Mouse (Mus musculus) lung, adult 2 months (tissue): Measurements from ENCODE around the gene Vash2. TPM values are rescaled to one million over a fixed set of nuclear protein-coding genes. Genes with fewer than 3 reads are reported as not detected.

Source experiments
- DNase-seq: peaks from one replicate; pipeline ENCODE4 v3.0.0; 2022
- H3K4me1 ChIP-seq: fragments of 200-500 bp; 2 replicates; pipeline ENCODE4 v1.6.1; 2011; ENCODE audit warnings: low read length; ENCODE audit not compliant: control insufficient read depth, insufficient read depth
- H3K4me3 ChIP-seq: fragments of 200-500 bp; replicated peaks from 2 replicates; pipeline ENCODE3; 2011; ENCODE audit warnings: low read depth, mild to moderate bottlenecking, control low read depth, low read length; ENCODE audit errors: extremely low read depth
- CTCF ChIP-seq: fragments of 200-500 bp; IDR thresholded peaks from 2 replicates; pipeline ENCODE4 v1.5.1; 2011; ENCODE audit warnings: mild to moderate bottlenecking, low read length, control low read depth; ENCODE audit not compliant: insufficient read depth
- POLR2A ChIP-seq: fragments of 200-500 bp; IDR thresholded peaks from 2 replicates; pipeline ENCODE4 v1.6.1; 2011; ENCODE audit warnings: low read depth, mild to moderate bottlenecking, control low read depth, low read length, borderline replicate concordance; ENCODE audit errors: extremely low read depth
- WGBS: fragments of 180-500 bp; shearing (Covaris S2); methylation state at CpG from one replicate; pipeline ENCODE4 v1.1.7; 2018; 5-methylcytosine and 5-hydroxymethylcytosine counted together
- polyA plus RNA-seq: library from polyadenylated mRNA; depleted of rRNA; stranded (reverse); fragments of >200 nt; gene quantifications from 2 replicates; pipeline ENCODE4 v1.2.3, GENCODE M21; 2012; rRNA removed

Vash2 gene
- polyA plus RNA-seq, 1 experiment, result 1.5 TPM

GRCm38 (mm10) chr1:190911415-190912123 is 67.5 kb downstream of the Vash2 start, which contains the start of gene Rps6kc1:
Rps6kc1 (minus strand) TSS chr1:190911770.
- Histone ChIP-seq H3K4me3 (peak within 1 kb of the TSS; percentile 91), H3K4me1 (peaks cover 5% of the 10 kb centered on the region; the same call in 1 of the 2 replicates)
- WGBS, result under 1% methylated on average over 47 of the region's 47 CpGs
- TF ChIP-seq POLR2A (peak; percentile 96), CTCF (no peak)
- DNase-seq, result peak; percentile 84

GRCm38 (mm10) chr1:190910836-190911235 is 68.3 kb downstream of the Vash2 start:
- Histone ChIP-seq H3K4me3 (peak overlapping the region; percentile 91), H3K4me1 (peaks cover 5% of the 10 kb centered on the region; the same call in 1 of the 2 replicates)
- no peak for TF ChIP-seq CTCF
- TF ChIP-seq POLR2A, result no peak
- WGBS, result 39% methylated on average over 6 of the region's 6 CpGs
- DNase-seq, result no peak

- Histone ChIP-seq H3K4me3 (no peak overlapping the region), H3K4me1 (peaks cover 2% of the 10 kb centered on the region; the same call in 1 of the 2 replicates)
- 73% methylated on average over 16 of the region's 16 CpGs for WGBS
- no peak for TF ChIP-seq POLR2A
- TF ChIP-seq CTCF, result no peak
- no peak for DNase-seq
These were observed 74.4 kb downstream of the Vash2 start for GRCm38 (mm10) chr1:190904714-190905113.

GRCm38 (mm10) chr1:190904136-190904535 is 75.0 kb downstream of the Vash2 start:
- Histone ChIP-seq H3K4me3 (no peak overlapping the region), H3K4me1 (peaks cover 2% of the 10 kb centered on the region; the same call in 1 of the 2 replicates)
- WGBS, result 78% methylated on average over 3 of the region's 3 CpGs
- TF ChIP-seq POLR2A (no peak), CTCF (no peak)
- DNase-seq, result no peak

GRCm38 (mm10) chr1:190901082-190901481 is 78.0 kb downstream of the Vash2 start:
- DNase-seq, result no peak
- no peak for TF ChIP-seq POLR2A
- TF ChIP-seq CTCF, result no peak
- Histone ChIP-seq H3K4me3 (no peak overlapping the region), H3K4me1 (peaks cover 4% of the 10 kb centered on the region; the same call in 1 of the 2 replicates)
- 58% methylated on average over 2 of the region's 2 CpGs for WGBS

GRCm38 (mm10) chr1:190898899-190899575 is 80.1 kb downstream of the Vash2 start:
- peak; percentile 44 for DNase-seq
- no peak for TF ChIP-seq CTCF
- TF ChIP-seq POLR2A, result no peak
- Histone ChIP-seq H3K4me3 (no peak overlapping the region), H3K4me1 (0 out of 2 replicates have a peak, but pooled peaks cover 4% of the 10 kb centered on the region)
- 53% methylated on average over 9 of the region's 9 CpGs for WGBS

GRCm38 (mm10) chr1:190898186-190898585 is 80.9 kb downstream of the Vash2 start:
- Histone ChIP-seq H3K4me1 (0 out of 2 replicates have a peak, but pooled peaks cover 4% of the 10 kb centered on the region), H3K4me3 (no peak overlapping the region)
- WGBS, result 95% methylated on average over 3 of the region's 3 CpGs
- no peak for TF ChIP-seq POLR2A
- TF ChIP-seq CTCF, result no peak
- no peak for DNase-seq

Other genes with a start within 250 kb of the Vash2 start
- 5.7 and 9.7 TPM in 2 replicates for gene Rps6kc1, start 67.5 kb downstream of the Vash2 start, polyA plus RNA-seq
- gene Angel2, start 54.2 kb downstream of the Vash2 start, polyA plus RNA-seq, result 19.9 and 22.7 TPM in 2 replicates
- gene Flvcr1, start 46.9 kb upstream of the Vash2 start, polyA plus RNA-seq, result 19.9 and 26.1 TPM in 2 replicates
- gene Spata45, start 57.3 kb upstream of the Vash2 start, polyA plus RNA-seq, result not detected in 2 replicates
- gene Tatdn3, start 83.6 kb upstream of the Vash2 start, polyA plus RNA-seq, result 3.8 and 6.8 TPM in 2 replicates
- 0.38 and 0.49 TPM in 2 replicates for gene Nsl1, start 83.7 kb upstream of the Vash2 start, polyA plus RNA-seq
- gene Batf3, start 118.6 kb upstream of the Vash2 start, polyA plus RNA-seq, result 5.1 and 6.1 TPM in 2 replicates
- gene Fam71a, start 185.5 kb upstream of the Vash2 start, polyA plus RNA-seq, result not detected in 2 replicates
- gene Atf3, start 238.7 kb upstream of the Vash2 start, polyA plus RNA-seq, result 4.8 and 8.6 TPM in 2 replicates